Mouse (Mus musculus) right cerebral cortex, adult 18-20 months (tissue): ENCODE data around the gene Vps35l.

Experiments used
- DNase-seq: peaks from one replicate; pipeline ENCODE4 v3.0.0; 2022; ENCODE audit warnings: mixed read lengths

Vps35l gene

DNA sequence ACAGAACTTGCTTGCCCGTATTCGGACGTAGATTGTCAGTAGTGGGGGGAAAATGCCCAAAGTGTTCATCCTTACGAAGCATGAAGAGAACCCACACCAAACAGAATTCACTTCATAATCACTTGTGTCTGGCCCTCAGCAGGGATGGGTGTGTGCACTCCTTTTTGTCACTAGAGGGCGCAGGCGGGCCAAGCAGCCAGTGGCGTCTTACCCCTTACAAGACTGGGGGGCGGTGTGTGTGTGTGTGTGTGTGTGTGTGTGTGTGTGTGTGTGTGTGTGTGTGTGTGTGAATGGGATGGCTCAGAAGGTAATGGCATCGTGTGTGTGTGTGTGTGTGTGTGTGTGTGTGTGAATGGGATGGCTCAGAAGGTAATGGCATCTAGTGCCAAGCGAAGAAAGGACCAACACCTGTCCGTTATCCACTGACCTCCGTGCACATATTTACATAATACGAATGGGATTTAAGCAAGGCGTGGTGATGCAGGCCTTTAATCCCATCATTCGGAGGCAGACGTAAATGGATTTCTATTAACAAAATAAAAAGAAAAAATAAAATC, at the start of gene Vps35l:
Gene Vps35l, plus strand, starts transcription at position 252 of the 557 bp plus-strand sequence.
- DNase-seq, result peak; percentile 86

DNA sequence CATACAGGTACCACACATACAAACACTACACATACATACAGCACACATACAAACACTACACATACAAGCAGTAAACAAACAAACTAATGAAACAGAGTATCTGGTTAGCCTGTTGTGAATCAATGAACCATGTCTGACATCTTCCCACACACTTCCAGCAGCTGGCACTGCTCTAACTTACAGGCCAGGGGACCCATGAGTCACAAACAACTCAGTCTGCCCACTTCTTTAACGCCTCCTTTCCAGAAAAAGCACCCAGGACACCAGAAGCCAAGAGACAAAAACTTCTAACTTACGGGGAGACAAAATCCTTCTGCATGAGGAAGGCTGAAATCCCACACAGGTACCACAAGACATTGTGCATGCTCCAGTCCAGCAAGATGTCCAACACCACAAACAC, 48.7 kb upstream of the Vps35l start:
- DNase-seq, result peak; percentile 51

DNA sequence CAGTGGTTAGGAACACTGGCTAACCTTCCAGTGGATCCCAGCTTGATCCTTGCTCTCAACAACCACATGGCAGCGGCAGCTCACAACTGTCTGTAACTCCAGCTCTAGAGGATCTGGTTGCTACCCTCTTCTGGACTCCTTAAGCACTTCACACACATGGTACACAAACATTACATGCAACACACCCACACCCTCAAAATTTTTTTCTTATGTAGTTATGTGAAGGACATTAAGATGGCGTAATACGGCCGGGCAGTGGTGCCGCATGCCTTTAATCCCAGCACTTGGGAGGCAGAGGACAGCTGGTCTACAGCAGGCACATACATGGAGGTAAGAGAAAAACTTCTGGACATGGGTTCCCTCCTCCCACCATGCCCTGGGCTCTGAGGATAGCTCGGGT, 43.9 kb upstream of the Vps35l start:
- DNase-seq, result no peak

GRCm38 (mm10) chr7:118697168-118697567, 42.9 kb upstream of the Vps35l start:
- no peak for DNase-seq

GRCm38 (mm10) chr7:118698882-118699281, 41.1 kb upstream of the Vps35l start:
- no peak for DNase-seq

DNA sequence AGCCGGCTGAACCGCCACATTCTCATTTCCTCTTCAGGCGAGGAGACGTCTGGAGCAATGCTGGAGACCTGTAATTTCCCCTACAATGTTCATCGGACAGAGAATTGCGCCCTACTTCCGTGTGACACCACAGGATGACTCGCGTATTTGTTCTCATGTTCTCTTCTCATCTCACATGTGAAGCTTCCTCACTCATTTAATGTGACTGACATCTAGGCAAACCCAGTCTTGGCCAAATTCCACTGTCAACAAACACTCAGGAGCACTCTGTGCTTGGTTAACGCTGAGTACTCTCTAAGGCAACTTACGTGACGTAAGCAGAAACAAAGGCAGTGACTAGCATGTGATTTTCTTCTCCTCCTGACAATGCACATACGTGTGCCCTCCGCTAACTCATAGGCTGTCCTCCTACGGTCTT, 36.9 kb upstream of the Vps35l start:
- DNase-seq, result no peak

GRCm38 (mm10) chr7:118704001-118704850, 35.8 kb upstream of the Vps35l start:
- DNase-seq, result no peak

GRCm38 (mm10) chr7:118705101-118705961, 34.7 kb upstream of the Vps35l start, which contains the start of gene Gde1:
Gde1 (minus strand) TSS chr7:118705778.
- DNase-seq, result peak; percentile 96

DNA sequence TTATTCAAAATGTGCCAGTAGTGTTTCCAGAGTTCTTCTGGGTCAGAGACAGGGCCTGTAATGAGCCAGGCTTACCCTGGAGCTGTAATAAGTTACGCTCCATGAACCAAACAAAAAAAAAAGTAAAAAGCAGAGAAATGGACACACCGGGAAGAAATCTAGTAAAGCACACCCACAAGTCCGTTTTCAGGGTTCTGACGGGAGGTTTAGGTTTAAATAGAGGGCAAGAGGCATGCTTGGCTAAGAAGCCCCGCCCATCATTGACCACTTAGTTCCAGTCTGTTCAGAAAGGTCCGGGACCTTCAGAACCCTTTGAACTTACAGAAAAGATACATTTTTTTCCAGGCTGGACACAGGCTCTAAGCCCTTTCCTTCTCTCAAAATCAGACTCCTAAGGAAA, 34.0 kb upstream of the Vps35l start:
- no peak for DNase-seq

- DNase-seq, result no peak
Measured at GRCm38 (mm10) chr7:118706488-118706887, 33.5 kb upstream of the Vps35l start.

- DNase-seq, result no peak
Measured at GRCm38 (mm10) chr7:118707216-118707615, 32.8 kb upstream of the Vps35l start.

- no peak for DNase-seq
Measured at GRCm38 (mm10) chr7:118708002-118708401, 32.0 kb upstream of the Vps35l start.

DNA sequence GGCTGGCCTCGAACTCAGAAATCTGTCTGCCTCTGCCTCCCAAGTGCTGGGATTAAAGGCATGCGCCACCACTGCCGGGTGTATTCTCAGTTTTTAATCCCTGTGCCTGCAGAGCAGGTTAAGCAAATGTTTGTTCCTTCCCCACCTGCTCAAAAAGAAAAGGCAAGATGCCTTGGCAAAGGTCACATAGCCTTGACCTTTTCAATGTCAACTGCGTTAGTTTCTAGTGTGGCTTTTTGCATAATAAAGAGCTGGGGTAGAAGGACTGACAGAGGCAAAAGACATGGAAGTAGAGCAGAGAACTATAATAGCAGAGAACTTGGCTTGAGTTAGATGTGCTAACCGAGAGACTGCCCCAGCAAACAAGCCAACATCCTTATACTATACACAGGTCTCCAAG, 29.2 kb upstream of the Vps35l start:
- no peak for DNase-seq

DNA sequence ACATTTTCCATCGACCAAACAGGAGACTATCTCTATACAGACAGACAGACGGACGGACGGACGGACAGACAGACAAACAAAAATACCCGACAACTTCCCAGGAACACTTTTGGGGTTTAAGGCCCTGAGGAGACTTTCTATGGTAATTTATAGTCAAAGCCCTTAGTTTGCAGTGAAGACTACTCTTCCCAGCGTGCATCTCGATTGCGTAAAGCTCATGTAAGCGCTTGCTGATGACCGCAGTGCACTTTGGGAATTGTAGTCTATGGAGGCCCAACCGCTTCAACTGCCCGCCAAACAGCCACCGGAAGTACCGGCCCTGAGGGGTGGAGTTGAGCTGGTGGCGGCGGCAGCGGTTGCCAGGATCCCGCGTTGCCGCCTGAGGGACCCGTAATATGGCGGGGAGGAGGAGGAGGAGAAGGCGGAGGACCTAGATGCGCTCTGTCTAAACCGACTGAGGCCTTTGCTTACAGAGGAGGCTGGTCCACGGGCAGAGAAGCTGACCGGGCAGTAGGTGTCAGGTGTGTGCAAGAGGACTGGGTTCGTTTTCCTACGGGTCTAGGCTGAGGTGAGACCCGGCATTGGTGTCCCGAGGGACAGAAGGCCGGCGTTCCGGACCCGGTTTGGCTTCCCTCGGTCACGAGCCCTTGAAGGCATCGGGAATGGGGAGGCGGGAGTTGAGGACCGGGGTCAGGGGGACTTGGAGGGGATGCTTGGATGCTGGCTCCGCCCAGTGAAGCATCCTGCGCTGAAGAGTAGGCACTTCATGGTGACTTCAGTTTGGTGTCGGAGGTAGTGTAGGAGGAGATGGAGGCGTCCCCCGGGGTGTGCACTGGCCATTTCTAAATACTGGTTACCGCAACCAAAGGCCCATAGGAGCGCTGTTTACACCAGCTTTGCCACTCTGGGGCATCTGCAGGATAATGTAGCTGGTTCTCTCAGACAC, 27.5 kb upstream of the Vps35l start, which contains the start of gene Ccp110:
Gene Ccp110, plus strand, starts transcription at position 325 of the 946 bp plus-strand sequence.
- peak; percentile 98 for DNase-seq

DNA sequence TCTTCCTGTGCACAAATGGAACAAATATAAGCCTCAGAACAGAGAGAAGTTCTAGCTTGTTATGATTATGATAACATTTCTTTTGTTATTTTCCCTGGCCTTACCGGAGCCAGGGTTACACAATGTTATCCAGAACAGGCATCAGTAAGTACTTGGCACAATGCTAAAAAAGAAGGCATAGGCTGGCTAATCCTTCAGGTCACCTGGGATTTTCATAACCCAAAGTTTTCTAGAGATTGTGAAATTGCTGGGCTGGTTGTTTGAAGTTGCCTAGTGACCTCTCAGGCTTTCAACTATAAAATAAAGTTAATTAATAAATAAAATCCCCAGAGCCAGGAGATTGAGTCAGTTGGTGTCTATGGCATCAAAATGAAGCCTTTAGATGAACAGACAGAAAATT, 25.2 kb upstream of the Vps35l start:
- DNase-seq, result no peak

GRCm38 (mm10) chr7:118718066-118718465, 22.0 kb upstream of the Vps35l start:
- DNase-seq, result no peak

GRCm38 (mm10) chr7:118723927-118724326, 16.1 kb upstream of the Vps35l start:
- DNase-seq, result no peak

DNA sequence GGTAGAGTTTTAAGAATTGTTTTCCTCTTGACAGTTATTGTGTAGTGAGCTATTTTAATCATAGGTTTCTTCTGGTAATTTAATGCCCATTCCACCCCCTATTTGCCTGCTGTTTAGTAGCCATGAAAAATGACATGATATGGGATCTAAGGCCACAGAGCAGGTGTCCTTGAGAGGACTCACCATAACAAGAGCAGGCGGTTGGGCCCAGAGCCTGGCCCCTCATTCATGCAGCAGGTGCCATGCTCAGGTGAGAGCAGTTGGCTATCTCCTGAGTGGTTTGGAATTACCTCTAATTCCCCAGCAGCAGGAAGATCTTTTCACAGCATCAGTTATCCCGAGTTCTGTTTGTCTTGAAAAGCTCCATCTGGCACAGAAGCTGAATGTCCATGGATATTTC, 14.6 kb upstream of the Vps35l start:
- DNase-seq, result no peak

- no peak for DNase-seq
Measured at GRCm38 (mm10) chr7:118728846-118729587, 11.0 kb upstream of the Vps35l start.

DNA sequence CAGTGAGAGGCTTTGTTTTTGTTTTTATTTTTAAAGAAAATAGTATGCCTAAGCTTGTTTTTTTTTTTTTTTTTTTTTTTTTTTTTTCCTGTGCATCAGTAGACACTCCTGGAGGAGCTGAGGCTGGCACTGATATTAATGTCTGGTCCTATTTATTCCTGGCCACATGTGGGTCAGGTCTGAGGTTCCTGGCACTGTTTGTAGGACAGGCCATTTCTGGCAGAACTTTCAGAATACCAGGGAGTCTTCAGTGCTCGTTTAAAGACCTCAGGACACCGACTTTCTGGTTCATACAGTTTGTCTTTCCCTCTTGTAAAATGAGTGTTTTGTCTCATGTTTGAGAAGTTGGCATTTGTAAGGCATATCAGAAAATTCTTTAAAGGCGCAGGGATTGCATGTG, 8.2 kb upstream of the Vps35l start:
- no peak for DNase-seq

GRCm38 (mm10) chr7:118733225-118733624, 6.8 kb upstream of the Vps35l start:
- DNase-seq, result no peak
